Mouse (Mus musculus) heart, embryonic 15.5 days (tissue): Measurements from ENCODE around the gene Ireb2. TPM values are rescaled to one million over a fixed set of nuclear protein-coding genes. Genes with fewer than 3 reads are reported as not detected.
"Not testable (repeated sequence)": the region's sequence is repeated elsewhere in the genome, so short reads cannot be mapped to it uniquely, and the experiment has no call there.

Source experiments
- ATAC-seq: fragments of 200-750 bp; cut with Nextera tagmentation; replicated peaks from 2 replicates; pipeline ENCODE4 v1.8.0; 2017; ENCODE audit warnings: low read depth, moderate TSS enrichment; ENCODE audit not compliant: insufficient number of reproducible peaks, insufficient read depth, low FRiP score
- H3K27ac ChIP-seq: fragments of 300-500 bp; sonication (generic); 2 replicates; pipeline ENCODE4 v1.5.1; 2015; ENCODE audit warnings: mild to moderate bottlenecking, inconsistent platforms
- H3K27me3 ChIP-seq: fragments of 300-500 bp; sonication (generic); 2 replicates; pipeline ENCODE4 v1.6.1; 2015; ENCODE audit warnings: inconsistent platforms
- H3K36me3 ChIP-seq: fragments of 300-500 bp; sonication (generic); 2 replicates; pipeline ENCODE4 v1.6.1; 2015; ENCODE audit warnings: mild to moderate bottlenecking, inconsistent platforms
- H3K4me1 ChIP-seq: fragments of 300-500 bp; sonication (generic); replicated peaks from 2 replicates; pipeline ENCODE4 v1.6.1; 2015; ENCODE audit warnings: inconsistent platforms
- H3K4me2 ChIP-seq: fragments of 300-500 bp; sonication (generic); 2 replicates; pipeline ENCODE4 v1.6.1; 2015; ENCODE audit warnings: inconsistent platforms, mild to moderate bottlenecking, moderate library complexity
- H3K4me3 ChIP-seq: fragments of 300-500 bp; sonication (generic); 2 replicates; pipeline ENCODE4 v1.5.1; 2015; ENCODE audit warnings: mild to moderate bottlenecking, inconsistent platforms
- H3K9ac ChIP-seq: fragments of 300-500 bp; sonication (generic); 2 replicates; pipeline ENCODE4 v1.6.1; 2015; ENCODE audit warnings: mild to moderate bottlenecking, inconsistent platforms
- H3K9me3 ChIP-seq: fragments of 300-500 bp; sonication (generic); replicated peaks from 2 replicates; pipeline ENCODE4 v1.6.1; 2016; ENCODE audit warnings: inconsistent platforms
- WGBS: fragments of 180-500 bp; shearing (Covaris S2); methylation state at CpG from one replicate; pipeline ENCODE4 v1.1.7; 2015; ENCODE audit warnings: mixed read lengths; 5-methylcytosine and 5-hydroxymethylcytosine counted together
- polyA plus RNA-seq: library from polyadenylated mRNA; unstranded; fragments of >200 nt; fragmentation: Nextera tagmentation; extraction: Ambion mirVana; gene quantifications from 2 replicates; pipeline ENCODE4 v1.2.1, GENCODE M21; 2015

Gene Ireb2
- polyA plus RNA-seq, 1 experiment from 2014 or later, result 18.2 TPM

DNA sequence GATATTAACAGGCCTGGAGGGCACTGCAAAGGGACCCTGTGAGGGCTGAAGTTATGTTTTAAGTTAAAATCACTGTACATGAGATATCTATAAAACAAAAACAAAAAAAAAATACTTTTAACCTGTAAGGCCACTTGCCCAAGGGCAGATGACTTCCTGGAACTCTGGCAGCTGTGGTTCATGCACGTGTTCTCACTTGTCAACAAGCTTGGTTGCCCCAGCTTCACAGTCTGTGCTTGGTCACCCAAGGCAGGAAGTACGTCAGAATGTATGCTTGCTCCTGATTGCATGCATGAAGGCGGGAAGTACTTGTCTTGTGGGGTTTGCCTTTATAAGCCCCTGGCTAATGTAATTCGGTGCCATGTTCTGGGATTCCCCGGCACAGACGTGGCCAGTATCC is 19.7 kb upstream of the Ireb2 start:
- Histone ChIP-seq H3K4me3 (no peak overlapping the region), H3K36me3 (no peaks in the 10 kb centered on the region), H3K4me1 (no peaks in the 10 kb centered on the region), H3K9ac (no peak overlapping the region), H3K9me3 (no peaks in the 10 kb centered on the region), H3K4me2 (no peak overlapping the region), H3K27ac (no peak overlapping the region), H3K27me3 (no peaks in the 10 kb centered on the region)
- no peak for ATAC-seq
- 61% methylated on average over 6 of the region's 6 CpGs for WGBS

DNA sequence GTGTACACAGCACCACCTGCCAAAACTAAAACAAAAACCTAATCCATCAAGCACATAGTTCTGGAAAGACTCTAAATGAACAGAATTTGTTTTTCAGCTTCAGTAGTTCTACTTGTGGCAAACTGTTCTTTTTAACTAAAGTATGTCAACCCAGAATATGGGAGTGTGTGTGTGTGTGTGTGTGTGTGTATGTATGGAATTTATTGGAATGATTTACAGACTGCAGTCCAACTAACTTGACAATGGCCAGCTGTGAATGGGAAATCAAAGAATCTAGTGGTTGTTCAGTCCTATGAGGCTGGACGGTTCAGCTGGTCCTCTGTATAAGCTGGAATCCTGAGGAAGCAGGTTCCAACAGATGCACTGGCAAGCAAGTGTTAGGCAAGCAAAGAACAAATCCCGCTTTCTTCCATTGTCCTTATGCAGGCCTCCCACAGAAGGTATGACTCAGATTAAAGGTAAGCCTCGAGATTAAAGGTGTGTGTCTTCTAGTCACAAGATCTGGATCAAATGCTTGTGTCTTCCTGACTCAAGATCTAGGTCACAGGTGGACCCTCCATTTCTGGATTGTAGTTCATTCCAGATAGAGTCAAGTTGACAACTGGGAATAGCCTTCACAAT is 18.9 kb upstream of the Ireb2 start:
- no peak overlapping the region for H3K27ac ChIP-seq
- H3K36me3 ChIP-seq, result no peaks in the 10 kb centered on the region
- no peaks in the 10 kb centered on the region for H3K4me1 ChIP-seq
- 72% methylated on average over 3 of the region's 3 CpGs for WGBS
- H3K9ac ChIP-seq, result no peak overlapping the region
- H3K4me2 ChIP-seq, result no peak overlapping the region
- no peak for ATAC-seq
- H3K27me3 ChIP-seq, result no peaks in the 10 kb centered on the region
- H3K9me3 ChIP-seq, result no peaks in the 10 kb centered on the region
- H3K4me3 ChIP-seq, result no peak overlapping the region

DNA sequence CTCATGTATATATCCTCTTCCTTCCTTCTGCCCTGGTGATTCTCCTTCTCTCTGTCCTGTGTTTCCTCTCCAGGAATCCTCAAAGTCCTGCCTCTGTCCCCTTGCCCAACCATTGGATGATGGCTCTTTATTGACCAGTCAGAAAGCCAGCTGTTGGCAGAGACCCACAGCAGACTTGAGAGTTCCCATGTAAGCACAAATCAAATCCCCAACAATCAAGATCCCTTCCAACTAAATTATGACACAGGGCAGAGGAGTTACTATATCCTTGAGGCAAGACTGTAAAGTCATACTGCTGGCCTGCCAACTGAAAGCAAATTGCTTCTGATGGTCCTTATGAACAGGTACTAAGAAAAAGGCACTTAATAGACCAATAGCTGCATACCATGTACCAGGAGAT is 15.4 kb upstream of the Ireb2 start:
- Histone ChIP-seq H3K4me1 (no peaks in the 10 kb centered on the region), H3K27ac (no peak overlapping the region), H3K4me3 (no peak overlapping the region), H3K9ac (no peak overlapping the region), H3K4me2 (no peak overlapping the region), H3K27me3 (no peaks in the 10 kb centered on the region), H3K9me3 (no peaks in the 10 kb centered on the region), H3K36me3 (no peaks in the 10 kb centered on the region)
- no peak for ATAC-seq

DNA sequence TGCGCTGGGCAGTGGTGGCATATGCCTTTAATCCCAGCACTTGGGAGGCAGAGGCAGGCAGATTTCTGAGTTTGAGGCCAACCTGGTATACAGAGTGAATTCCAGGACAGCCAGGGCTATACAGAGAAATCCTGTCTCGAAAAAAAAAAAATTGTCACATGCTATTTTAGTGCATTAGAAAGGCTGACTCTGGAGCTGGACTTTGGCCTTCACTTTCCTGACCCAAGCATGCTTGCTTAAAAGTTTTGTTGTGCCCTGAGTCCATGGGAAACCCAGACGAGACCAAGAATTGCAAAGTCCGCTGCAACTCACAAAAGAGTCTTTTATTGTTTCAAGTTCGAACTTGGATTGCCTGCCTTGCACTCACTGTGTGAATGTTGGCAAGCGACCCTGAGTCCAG is 10.6 kb upstream of the Ireb2 start:
- H3K4me3 ChIP-seq, H3K4me2 ChIP-seq, H3K4me1 ChIP-seq, ATAC-seq, H3K9ac ChIP-seq, H3K27ac ChIP-seq, H3K9me3 ChIP-seq, H3K36me3 ChIP-seq, H3K27me3 ChIP-seq: not testable (repeated sequence)
- WGBS, result 68% methylated on average over 6 of the region's 6 CpGs

DNA sequence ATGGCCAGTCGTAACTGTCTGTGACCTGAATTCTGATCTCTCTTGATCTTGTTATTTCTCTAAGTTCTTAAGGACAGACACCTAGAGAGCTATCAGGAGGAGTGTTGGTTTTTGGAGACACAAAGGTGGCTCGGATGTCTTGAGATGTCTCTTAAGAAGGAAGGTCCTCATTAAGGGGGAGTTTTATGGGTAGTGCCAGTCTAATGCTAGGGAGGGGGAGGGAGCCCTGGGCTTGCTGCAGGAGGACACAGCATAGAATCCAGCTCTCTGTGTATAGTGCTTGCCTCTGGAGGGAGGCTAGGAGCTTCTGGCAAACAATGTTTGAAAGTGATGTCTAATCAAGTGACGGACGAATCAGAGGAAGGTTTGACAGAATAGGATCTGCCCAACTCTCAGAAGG is 10.0 kb upstream of the Ireb2 start:
- Histone ChIP-seq H3K4me3 (no peak overlapping the region), H3K36me3 (no peaks in the 10 kb centered on the region), H3K27ac (no peak overlapping the region), H3K9ac (no peak overlapping the region), H3K9me3 (no peaks in the 10 kb centered on the region), H3K4me2 (no peak overlapping the region), H3K4me1 (no peaks in the 10 kb centered on the region), H3K27me3 (no peaks in the 10 kb centered on the region)
- ATAC-seq, result no peak
- 66% methylated on average over 4 of the region's 4 CpGs for WGBS

DNA sequence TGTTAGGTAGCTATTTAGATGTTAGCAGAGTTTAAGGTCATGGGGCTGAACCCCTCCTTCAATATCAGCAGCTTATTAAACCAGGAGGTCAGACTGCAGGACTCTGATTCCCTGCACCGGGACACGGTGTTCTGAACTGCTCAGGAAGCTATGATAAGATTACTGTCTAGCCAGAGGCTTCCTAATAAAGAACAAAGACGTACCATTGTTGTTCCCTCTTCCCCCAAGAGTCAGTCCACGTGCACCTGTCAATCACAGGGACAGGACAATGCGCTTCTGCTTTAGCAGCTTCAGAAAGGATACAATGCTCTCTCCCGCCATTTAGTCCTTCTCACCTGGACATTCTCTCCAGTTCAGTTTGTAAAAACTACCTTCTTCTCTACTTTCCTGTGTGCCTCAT is 8.0 kb upstream of the Ireb2 start:
- ATAC-seq, result no peak
- no peak overlapping the region for H3K4me3 ChIP-seq
- no peaks in the 10 kb centered on the region for H3K9me3 ChIP-seq
- H3K9ac ChIP-seq, result no peak overlapping the region
- no peak overlapping the region for H3K4me2 ChIP-seq
- H3K4me1 ChIP-seq, result no peaks in the 10 kb centered on the region
- no peaks in the 10 kb centered on the region for H3K27me3 ChIP-seq
- 27% methylated on average over 6 of the region's 6 CpGs for WGBS
- no peak overlapping the region for H3K27ac ChIP-seq
- no peaks in the 10 kb centered on the region for H3K36me3 ChIP-seq

DNA sequence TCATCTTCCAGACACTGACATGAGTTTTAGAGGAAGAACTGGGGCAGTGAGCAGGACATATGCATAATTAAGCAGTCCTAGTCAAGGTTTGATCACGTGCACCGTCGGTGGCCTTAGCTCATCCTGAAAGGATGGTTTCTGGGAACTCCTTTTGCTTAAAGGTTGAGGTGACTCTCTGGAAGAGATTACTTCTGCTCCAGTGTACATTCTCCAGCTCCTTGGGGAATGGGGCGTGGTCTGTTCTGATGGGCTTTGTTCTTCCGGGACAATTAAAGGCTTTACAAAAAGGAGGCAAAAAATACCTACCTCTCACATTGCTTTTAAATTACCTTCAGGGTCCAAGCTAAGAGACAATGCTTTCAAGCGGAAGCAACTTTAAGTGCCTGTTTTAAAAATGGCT is 7.5 kb upstream of the Ireb2 start:
- 79% methylated on average over 6 of the region's 6 CpGs for WGBS
- no peak for ATAC-seq
- no peak overlapping the region for H3K9ac ChIP-seq
- H3K4me3 ChIP-seq, result no peak overlapping the region
- H3K4me2 ChIP-seq, result no peak overlapping the region
- H3K4me1 ChIP-seq, result no peaks in the 10 kb centered on the region
- no peaks in the 10 kb centered on the region for H3K27me3 ChIP-seq
- H3K36me3 ChIP-seq, result no peaks in the 10 kb centered on the region
- H3K27ac ChIP-seq, result no peak overlapping the region
- H3K9me3 ChIP-seq, result no peaks in the 10 kb centered on the region

DNA sequence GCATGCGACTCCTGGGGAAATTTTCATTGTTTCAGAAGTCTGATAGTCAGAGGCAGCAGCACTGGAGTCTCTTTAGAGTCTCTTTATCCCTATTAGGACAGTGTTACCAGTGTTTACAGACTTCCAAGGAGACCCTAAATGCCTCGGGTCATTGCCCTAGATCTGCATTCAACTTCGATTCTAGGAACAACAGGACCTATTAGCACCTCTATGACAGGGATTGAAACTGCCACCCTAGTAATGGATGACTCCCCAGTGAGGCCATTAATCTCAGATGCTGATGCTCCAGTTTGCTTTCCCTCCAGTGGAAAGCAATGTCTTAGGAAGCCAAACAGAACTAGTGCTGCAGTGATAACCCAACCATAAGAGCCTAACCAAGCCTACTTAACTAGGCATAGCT is 6.1 kb upstream of the Ireb2 start:
- 41% methylated on average over 3 of the region's 3 CpGs for WGBS
- no peak overlapping the region for H3K27ac ChIP-seq
- ATAC-seq, result no peak
- H3K4me2 ChIP-seq, result no peak overlapping the region
- no peak overlapping the region for H3K4me3 ChIP-seq
- H3K9ac ChIP-seq, result no peak overlapping the region
- no peaks in the 10 kb centered on the region for H3K36me3 ChIP-seq
- no peaks in the 10 kb centered on the region for H3K9me3 ChIP-seq
- no peaks in the 10 kb centered on the region for H3K27me3 ChIP-seq
- H3K4me1 ChIP-seq, result no peaks in the 10 kb centered on the region

DNA sequence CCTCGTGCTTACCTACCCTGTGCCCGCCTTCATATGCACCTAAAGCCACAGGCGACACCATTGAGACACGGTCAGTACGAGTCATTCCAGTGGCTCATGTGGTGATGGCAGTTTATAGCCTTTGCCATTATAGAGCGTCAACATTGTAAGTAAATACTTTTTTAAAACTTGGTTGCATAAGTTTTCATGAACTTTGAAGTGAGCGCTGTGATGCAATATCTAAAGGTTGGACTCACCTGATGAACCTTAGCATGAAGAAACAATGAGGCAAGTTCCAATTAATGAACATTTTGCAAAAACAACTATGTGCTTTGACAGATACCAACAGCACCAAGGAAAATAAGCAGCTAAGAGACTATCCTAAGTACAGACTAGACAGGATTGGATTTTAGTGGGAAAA is 3.1 kb upstream of the Ireb2 start:
- WGBS, result 87% methylated on average over 7 of the region's 7 CpGs
- Histone ChIP-seq H3K27me3 (no peaks in the 10 kb centered on the region), H3K4me3 (no peak overlapping the region), H3K9me3 (no peaks in the 10 kb centered on the region), H3K36me3 (peaks cover 3% of the 10 kb centered on the region), H3K27ac (no peak overlapping the region), H3K4me2 (no peak overlapping the region), H3K4me1 (peaks cover 9% of the 10 kb centered on the region), H3K9ac (no peak overlapping the region)
- no peak for ATAC-seq

DNA sequence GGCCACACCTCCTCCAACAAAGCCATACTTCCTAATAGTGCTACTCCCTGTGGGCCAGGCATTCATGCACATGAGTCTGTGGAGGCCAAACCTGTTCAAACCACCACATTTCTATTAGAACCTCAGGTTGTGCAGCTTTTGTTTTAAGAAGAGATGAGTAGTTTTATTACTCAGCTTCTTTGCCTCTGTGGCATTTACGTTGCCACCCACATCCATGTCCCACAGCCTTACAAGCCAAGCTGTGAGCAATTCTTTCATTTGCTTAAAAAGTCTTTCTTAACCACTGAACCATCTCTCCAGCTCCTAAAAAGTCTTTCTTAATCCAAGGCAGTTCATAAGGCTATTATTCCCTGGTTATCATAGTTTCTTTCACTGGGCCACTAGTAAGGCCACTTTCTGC is 15.2 kb downstream of the Ireb2 start:
- no peak overlapping the region for H3K9ac ChIP-seq
- H3K36me3 ChIP-seq, result peaks cover 33% of the 10 kb centered on the region
- no peak overlapping the region for H3K27ac ChIP-seq
- H3K4me3 ChIP-seq, result no peak overlapping the region
- whole genome bisulfite sequencing, result 100% methylated on average over 1 of the region's 1 CpGs
- H3K4me2 ChIP-seq, result no peak overlapping the region
- H3K9me3 ChIP-seq, result no peaks in the 10 kb centered on the region
- H3K27me3 ChIP-seq, result no peaks in the 10 kb centered on the region
- ATAC-seq, result no peak
- H3K4me1 ChIP-seq, result no peaks in the 10 kb centered on the region

DNA sequence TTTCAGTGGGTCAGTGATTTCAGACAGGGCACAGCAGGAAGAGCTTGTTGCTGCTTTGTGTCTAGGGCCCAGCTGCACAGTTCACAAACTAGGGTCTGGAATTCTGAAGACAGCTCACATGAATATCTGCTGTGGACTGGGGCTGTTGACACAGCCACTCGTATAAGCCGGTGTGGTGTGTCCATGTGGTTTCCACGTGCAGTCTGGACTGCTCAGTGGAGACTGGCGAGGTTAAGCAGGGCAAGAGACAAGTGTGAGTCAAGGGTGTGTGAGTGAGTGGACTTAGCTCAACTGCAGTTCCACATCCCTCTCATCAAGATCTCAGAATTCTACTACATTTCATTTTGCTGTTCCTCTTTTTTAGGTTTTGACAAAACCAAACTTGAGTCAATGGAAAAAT is 28.5 kb downstream of the Ireb2 start:
- no peak for ATAC-seq
- Histone ChIP-seq H3K36me3 (peaks cover 68% of the 10 kb centered on the region), H3K4me2 (no peak overlapping the region), H3K4me3 (no peak overlapping the region), H3K9me3 (no peaks in the 10 kb centered on the region), H3K27ac (no peak overlapping the region), H3K9ac (no peak overlapping the region), H3K4me1 (no peaks in the 10 kb centered on the region), H3K27me3 (no peaks in the 10 kb centered on the region)
- 52% methylated on average over 4 of the region's 4 CpGs for WGBS

DNA sequence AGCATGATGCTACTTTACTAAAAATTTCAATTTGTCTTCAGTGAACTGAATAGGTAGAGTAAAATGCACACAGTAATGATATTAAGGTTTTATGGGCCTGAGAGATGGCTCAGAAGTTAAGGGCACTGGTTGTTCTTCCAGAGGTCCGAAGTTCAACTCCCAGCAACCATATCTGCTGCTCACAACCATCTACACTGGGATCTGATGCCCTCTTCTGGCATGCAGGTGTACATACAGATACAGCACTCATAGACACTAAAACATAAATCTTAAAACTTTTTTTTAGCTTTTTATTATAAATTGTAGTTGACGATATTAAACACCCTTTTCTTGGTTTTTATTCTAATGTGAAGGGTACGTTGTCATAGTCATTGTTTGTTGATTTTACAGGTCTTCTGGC is 33.5 kb downstream of the Ireb2 start:
- H3K36me3 ChIP-seq, result peaks cover 65% of the 10 kb centered on the region
- no peaks in the 10 kb centered on the region for H3K9me3 ChIP-seq
- no peaks in the 10 kb centered on the region for H3K27me3 ChIP-seq
- H3K4me2 ChIP-seq, result no peak overlapping the region
- H3K4me1 ChIP-seq, result no peaks in the 10 kb centered on the region
- H3K9ac ChIP-seq, result no peak overlapping the region
- no peak overlapping the region for H3K27ac ChIP-seq
- no peak for ATAC-seq
- WGBS, result 81% methylated on average over 3 of the region's 3 CpGs
- H3K4me3 ChIP-seq, result no peak overlapping the region
